Mouse (Mus musculus): Measurements from ENCODE around the gene B4gat1. TPM values are rescaled to one million over a fixed set of nuclear protein-coding genes. Genes with fewer than 3 reads are reported as not detected.

B4gat1 gene
- polyA plus RNA-seq, 1 experiment from 2014 or later: 65.1 TPM

Other genes starting within 250 kb of the B4gat1 start
- 66.0 and 82.7 TPM in 2 replicates for gene Rbm4, start 244.9 kb upstream of the B4gat1 start, polyA plus RNA-seq (2015; fragmentation: Nextera tagmentation; extraction: Ambion mirVana)
- gene Gm21992, start 227.2 kb upstream of the B4gat1 start, polyA plus RNA-seq (2015; fragmentation: Nextera tagmentation; extraction: Ambion mirVana): 30.4 and 41.6 TPM in 2 replicates
- gene Rbm14, start 227.2 kb upstream of the B4gat1 start, polyA plus RNA-seq (2015; fragmentation: Nextera tagmentation; extraction: Ambion mirVana): 104 and 108 TPM in 2 replicates
- 73.0 and 82.1 TPM in 2 replicates for gene Ccs, start 199.5 kb upstream of the B4gat1 start, polyA plus RNA-seq (2015; fragmentation: Nextera tagmentation; extraction: Ambion mirVana)
- gene Ccdc87, start 199.5 kb upstream of the B4gat1 start, polyA plus RNA-seq (2015; fragmentation: Nextera tagmentation; extraction: Ambion mirVana): not detected in 2 replicates
- 66.6 and 76.7 TPM in 2 replicates for gene Ctsf, start 183.7 kb upstream of the B4gat1 start, polyA plus RNA-seq (2015; fragmentation: Nextera tagmentation; extraction: Ambion mirVana)
- gene Actn3, start 160.9 kb upstream of the B4gat1 start, polyA plus RNA-seq (2015; fragmentation: Nextera tagmentation; extraction: Ambion mirVana): 9.4 and 11.0 TPM in 2 replicates
- 14.2 and 15.3 TPM in 2 replicates for gene Zdhhc24, start 160.2 kb upstream of the B4gat1 start, polyA plus RNA-seq (2015; fragmentation: Nextera tagmentation; extraction: Ambion mirVana)
- gene Bbs1, start 132.2 kb upstream of the B4gat1 start, polyA plus RNA-seq (2015; fragmentation: Nextera tagmentation; extraction: Ambion mirVana): 6.5 and 7.2 TPM in 2 replicates
- 113 and 124 TPM in 2 replicates for gene Dpp3, start 110.5 kb upstream of the B4gat1 start, polyA plus RNA-seq (2015; fragmentation: Nextera tagmentation; extraction: Ambion mirVana)
- gene Peli3, start 95.7 kb upstream of the B4gat1 start, polyA plus RNA-seq (2015; fragmentation: Nextera tagmentation; extraction: Ambion mirVana): 2.4 and 3.8 TPM in 2 replicates
- gene Mrpl11, start 76.7 kb upstream of the B4gat1 start, polyA plus RNA-seq (2015; fragmentation: Nextera tagmentation; extraction: Ambion mirVana): 102 and 106 TPM in 2 replicates
- gene Npas4, start 48.5 kb upstream of the B4gat1 start, polyA plus RNA-seq (2015; fragmentation: Nextera tagmentation; extraction: Ambion mirVana): not detected in 2 replicates
- gene Slc29a2, start 15.0 kb upstream of the B4gat1 start, polyA plus RNA-seq (2015; fragmentation: Nextera tagmentation; extraction: Ambion mirVana): 6.4 and 7.1 TPM in 2 replicates
- gene AC124502.3, start 65 bp downstream of the B4gat1 start, polyA plus RNA-seq (2015; fragmentation: Nextera tagmentation; extraction: Ambion mirVana): 1.9 and 3.8 TPM in 2 replicates
- 53.1 and 53.4 TPM in 2 replicates for gene Brms1, start 2.5 kb downstream of the B4gat1 start, polyA plus RNA-seq (2015; fragmentation: Nextera tagmentation; extraction: Ambion mirVana)
- gene Rin1, start 11.7 kb downstream of the B4gat1 start, polyA plus RNA-seq (2015; fragmentation: Nextera tagmentation; extraction: Ambion mirVana): 3.6 and 4.8 TPM in 2 replicates
- gene Cd248, start 29.3 kb downstream of the B4gat1 start, polyA plus RNA-seq (2015; fragmentation: Nextera tagmentation; extraction: Ambion mirVana): 59.3 and 64.5 TPM in 2 replicates
- 1.6 and 1.8 TPM in 2 replicates for gene Tmem151a, start 46.7 kb downstream of the B4gat1 start, polyA plus RNA-seq (2015; fragmentation: Nextera tagmentation; extraction: Ambion mirVana)
- gene Yif1a, start 49.7 kb downstream of the B4gat1 start, polyA plus RNA-seq (2015; fragmentation: Nextera tagmentation; extraction: Ambion mirVana): 122 and 127 TPM in 2 replicates
- 10.8 and 14.0 TPM in 2 replicates for gene Cnih2, start 59.7 kb downstream of the B4gat1 start, polyA plus RNA-seq (2015; fragmentation: Nextera tagmentation; extraction: Ambion mirVana)
- gene Rab1b, start 68.2 kb downstream of the B4gat1 start, polyA plus RNA-seq (2015; fragmentation: Nextera tagmentation; extraction: Ambion mirVana): 306 and 315 TPM in 2 replicates
- 25.1 and 27.4 TPM in 2 replicates for gene Klc2, start 79.7 kb downstream of the B4gat1 start, polyA plus RNA-seq (2015; fragmentation: Nextera tagmentation; extraction: Ambion mirVana)
- 23.8 and 27.7 TPM in 2 replicates for gene Pacs1, start 234.3 kb downstream of the B4gat1 start, polyA plus RNA-seq (2015; fragmentation: Nextera tagmentation; extraction: Ambion mirVana)